Mouse (Mus musculus) erythroblast, embryonic 14.5 days (primary cell): ENCODE data around the gene Celsr1.
"Not testable (repeated sequence)": the region's sequence is repeated elsewhere in the genome, so short reads cannot be mapped to it uniquely, and the experiment has no call there.

ENCODE experiments used
- GATA1 ChIP-seq: IDR thresholded peaks from 2 replicates; pipeline ENCODE4 v1.6.1; 2012; ENCODE audit warnings: low read length, inconsistent platforms, mixed read lengths
- TAL1 ChIP-seq: IDR thresholded peaks from 3 replicates; pipeline ENCODE4 v1.6.1; 2012; ENCODE audit warnings: low read length, inconsistent platforms, mixed read lengths

DNA sequence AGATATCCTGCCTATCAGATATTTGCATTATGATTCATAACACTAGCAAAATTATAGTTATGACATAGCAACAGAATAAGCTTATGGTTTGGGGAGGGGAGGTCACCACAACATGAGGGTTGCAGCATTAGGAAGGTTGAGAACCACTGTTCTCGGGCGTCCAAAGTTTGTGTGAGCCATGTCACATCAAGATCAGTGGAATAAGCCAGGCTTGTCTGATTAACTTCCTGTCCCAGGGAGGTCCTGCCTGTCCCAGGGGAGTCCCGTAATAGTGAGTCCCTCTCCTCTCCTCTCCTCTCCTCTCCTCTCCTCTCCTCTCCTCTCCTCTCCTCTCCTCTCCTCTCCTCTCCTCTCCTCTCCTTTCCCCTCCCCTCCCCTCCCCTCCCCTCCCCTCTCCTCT, 21.3 kb upstream of the Celsr1 start:
- not testable (repeated sequence) for TF ChIP-seq TAL1, GATA1
